Mouse (Mus musculus) megakaryocyte, embryonic 14.5 days (primary cell): ENCODE measurements around the gene Ap1b1.

Experiments used
- FLI1 ChIP-seq: IDR thresholded peaks from 2 replicates; pipeline ENCODE4 v1.6.1; 2012; ENCODE audit warnings: low read length, inconsistent platforms, mixed read lengths
- GATA1 ChIP-seq: IDR thresholded peaks from 3 replicates; pipeline ENCODE4 v1.6.1; 2012; ENCODE audit warnings: mixed read lengths, low read length, inconsistent platforms, borderline replicate concordance

DNA sequence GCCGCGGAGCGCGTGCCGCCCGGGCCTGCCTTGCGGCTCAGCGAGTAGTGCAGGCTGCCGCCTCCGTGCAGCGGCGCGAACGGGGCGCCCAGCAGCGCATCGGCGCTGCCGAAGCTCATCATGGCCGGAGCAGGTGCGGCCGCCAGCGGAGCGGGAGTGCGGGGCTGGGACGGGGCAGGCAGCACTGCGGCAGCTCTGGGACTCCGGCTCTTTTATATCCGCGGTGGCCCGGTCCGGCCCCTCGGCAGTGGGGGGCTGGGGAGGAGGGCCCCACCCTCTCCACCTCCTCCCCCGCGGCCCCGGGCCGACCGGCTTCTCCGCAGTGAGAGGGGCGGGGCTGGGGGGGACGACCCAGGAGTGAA is 38.8 kb upstream of the Ap1b1 start, which contains the start of gene Nefh:
- TF ChIP-seq GATA1 (no peak), FLI1 (no peak)
